Mouse (Mus musculus) thymus, postnatal 0 days (tissue): ENCODE measurements around the gene Lin28b. TPM values are rescaled to one million over a fixed set of nuclear protein-coding genes. Genes with fewer than 3 reads are reported as not detected.

Experiments used
- DNase-seq: peaks from one replicate; pipeline ENCODE4 v3.0.0-alpha.2; 2015; ENCODE audit warnings: low spot score
- polyA plus RNA-seq: library from polyadenylated mRNA; unstranded; fragments of >200 nt; fragmentation: Nextera tagmentation; extraction: Ambion mirVana; gene quantifications from 2 replicates; pipeline ENCODE4 v1.2.1, GENCODE M21; 2015

Lin28b gene
- polyA plus RNA-seq = 2.8 and 3.1 TPM in 2 replicates

- DNase-seq = peak; percentile 43
Measured at GRCm38 (mm10) chr10:45485761-45486602, at the start of gene Lin28b. Gene Lin28b (minus strand): TSS chr10:45486395.

DNA sequence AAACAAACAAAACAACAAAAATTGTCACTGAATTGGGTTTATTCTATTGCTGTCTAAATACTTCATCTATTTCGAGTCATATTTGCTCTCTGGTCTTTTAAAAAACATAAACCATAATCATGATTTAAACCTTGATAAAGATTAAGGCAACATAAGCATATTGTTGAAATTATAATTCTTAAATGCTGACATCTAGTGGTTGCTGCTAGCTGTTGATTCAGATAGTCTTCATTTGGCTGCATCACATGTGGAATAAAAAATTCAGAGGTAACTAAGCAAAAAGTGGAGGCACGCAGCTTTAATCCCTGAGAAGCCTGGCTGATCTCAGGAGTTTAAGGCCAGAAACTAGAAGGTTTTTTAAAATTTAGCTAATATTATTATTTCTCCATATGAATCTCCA, 25.6 kb upstream of the Lin28b start:
- no peak for DNase-seq

DNA sequence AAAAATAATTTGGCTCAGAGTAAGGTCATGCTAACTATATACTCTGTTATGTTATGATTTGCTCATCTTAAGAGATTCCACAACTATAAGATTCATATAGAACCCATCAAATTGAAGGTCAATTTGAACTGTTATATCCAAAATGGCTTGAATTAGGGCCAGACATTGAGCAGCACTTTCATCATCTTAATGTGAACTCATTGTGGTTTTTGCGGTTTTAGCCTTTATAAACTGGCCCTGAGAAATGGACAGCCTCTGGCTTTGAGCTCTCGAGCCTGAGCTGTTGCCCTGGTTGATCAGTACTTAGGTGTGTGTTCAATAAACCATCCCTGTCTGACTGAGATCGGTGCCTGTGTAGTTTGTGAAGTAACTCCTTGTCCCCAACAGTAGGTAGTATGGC, 24.5 kb upstream of the Lin28b start:
- DNase-seq = no peak

DNA sequence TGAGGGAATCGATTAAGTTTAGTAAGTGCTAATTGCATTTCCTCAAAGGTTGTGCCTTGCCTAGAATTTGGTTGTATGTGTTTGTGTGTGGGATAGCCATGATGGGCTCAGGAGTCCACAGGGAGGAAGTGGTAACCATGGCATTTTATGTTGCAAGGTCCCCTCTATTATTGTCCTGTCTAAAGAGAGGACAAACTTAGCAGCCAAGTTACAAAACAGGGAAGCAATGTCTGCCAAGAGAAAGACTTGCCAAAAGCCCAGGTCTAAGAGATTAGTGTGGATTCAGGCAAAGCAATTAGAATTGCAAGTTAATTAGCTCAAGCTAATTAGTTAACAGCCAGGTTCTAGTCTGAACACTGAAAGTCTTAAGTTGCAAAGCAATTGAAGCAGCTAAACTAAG, 14.1 kb upstream of the Lin28b start:
- no peak for DNase-seq

- no peak for DNase-seq
Measured at GRCm38 (mm10) chr10:45486603-45486946, 380 bp upstream of the Lin28b start.

DNA sequence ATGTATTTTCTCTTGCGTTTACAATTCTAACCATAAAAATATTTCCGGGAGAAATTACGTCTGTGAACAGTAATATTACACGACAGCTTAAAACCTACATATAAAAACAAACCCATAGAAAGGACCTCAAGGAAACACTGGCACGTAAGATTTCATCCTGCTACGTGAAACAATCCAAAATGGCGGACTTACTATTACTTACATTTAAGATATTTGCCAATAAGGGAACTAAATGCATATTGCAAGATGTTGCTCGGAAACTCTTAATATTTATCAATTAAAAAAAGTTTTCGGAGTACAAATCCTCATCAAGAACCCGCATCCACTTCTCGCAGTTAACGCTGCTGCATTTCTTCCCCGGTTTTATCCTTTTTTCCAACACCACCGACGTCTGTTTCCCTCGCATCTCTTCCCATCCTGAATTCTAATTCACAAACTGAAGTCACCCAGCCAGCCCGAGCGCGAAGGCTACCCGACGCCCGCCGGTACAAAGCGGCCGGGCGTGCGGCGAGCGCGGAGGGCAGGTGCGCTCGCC, 902 bp downstream of the Lin28b start:
- DNase-seq = no peak

GRCm38 (mm10) chr10:45483210-45483609, 3.0 kb downstream of the Lin28b start:
- DNase-seq = no peak

DNA sequence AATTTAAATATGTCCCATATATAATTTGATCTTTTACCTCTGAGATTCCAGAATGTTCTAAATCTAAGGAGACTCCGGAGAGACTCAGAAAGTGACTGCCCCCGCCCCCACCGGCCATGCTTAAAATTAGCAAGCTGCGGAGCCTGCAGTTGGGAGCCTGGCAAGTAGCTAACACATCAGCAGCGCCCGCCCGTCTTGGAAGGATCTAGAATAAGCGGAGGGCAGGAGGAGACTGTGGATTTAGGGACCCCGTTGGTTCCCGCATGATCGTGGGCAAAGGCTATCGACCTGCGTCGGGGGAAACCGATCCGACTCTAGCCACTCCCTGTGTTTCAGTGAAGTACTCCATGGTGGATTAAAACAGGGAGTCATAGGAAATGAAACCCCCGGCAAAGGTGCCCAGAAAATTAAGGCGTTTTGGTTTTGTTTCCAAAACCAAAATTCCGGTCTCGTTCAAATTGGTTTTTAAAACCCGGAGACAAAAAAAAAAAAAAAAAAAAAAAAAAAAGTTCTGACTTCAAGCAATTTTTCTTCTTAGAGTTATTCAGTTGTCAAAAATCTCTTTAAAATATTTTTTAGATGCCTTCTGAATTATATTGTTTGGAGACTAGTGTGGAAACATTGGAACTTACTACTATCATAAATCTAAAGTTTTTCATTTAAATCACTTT, 12.4 kb downstream of the Lin28b start:
- DNase-seq = no peak

GRCm38 (mm10) chr10:45473143-45473484, 13.1 kb downstream of the Lin28b start:
- DNase-seq = no peak

DNA sequence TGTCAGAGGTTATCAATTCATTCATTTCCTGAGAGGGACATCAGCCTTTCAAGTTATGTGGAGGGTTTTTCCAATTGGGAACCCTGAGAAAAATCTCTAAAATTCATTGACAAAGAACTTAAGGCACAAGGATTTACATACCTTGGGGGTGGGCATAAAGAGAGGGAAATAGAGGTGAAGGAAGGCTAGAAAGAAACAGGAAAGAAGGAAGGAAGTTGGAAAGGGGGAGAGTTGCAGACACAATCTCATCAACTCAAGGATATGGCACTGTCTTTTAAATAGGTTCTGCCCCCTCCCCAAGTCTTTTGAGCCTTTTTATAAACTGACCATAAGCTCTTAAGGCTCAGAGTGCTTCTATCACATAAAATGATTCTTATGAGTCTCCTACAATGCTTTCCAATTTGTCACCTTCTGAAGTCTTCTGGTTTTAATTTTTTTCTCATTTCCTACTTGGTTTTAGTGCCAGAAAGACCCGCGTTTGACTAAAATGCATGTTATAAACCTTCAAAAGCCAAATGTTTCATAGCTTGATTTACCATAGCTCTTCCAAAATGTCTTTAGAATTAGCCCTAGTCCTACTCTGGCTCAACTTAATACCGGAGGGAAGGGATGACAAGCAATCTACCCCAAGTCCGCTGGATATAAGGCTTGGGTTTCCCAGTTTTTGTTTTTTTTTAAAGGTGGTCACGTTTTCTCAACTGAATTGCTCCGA, 13.6 kb downstream of the Lin28b start:
- no peak for DNase-seq

- DNase-seq = no peak
Measured at GRCm38 (mm10) chr10:45471321-45471720, 14.9 kb downstream of the Lin28b start.

GRCm38 (mm10) chr10:45470079-45470739, 16.0 kb downstream of the Lin28b start:
- DNase-seq = peak; percentile 27

DNA sequence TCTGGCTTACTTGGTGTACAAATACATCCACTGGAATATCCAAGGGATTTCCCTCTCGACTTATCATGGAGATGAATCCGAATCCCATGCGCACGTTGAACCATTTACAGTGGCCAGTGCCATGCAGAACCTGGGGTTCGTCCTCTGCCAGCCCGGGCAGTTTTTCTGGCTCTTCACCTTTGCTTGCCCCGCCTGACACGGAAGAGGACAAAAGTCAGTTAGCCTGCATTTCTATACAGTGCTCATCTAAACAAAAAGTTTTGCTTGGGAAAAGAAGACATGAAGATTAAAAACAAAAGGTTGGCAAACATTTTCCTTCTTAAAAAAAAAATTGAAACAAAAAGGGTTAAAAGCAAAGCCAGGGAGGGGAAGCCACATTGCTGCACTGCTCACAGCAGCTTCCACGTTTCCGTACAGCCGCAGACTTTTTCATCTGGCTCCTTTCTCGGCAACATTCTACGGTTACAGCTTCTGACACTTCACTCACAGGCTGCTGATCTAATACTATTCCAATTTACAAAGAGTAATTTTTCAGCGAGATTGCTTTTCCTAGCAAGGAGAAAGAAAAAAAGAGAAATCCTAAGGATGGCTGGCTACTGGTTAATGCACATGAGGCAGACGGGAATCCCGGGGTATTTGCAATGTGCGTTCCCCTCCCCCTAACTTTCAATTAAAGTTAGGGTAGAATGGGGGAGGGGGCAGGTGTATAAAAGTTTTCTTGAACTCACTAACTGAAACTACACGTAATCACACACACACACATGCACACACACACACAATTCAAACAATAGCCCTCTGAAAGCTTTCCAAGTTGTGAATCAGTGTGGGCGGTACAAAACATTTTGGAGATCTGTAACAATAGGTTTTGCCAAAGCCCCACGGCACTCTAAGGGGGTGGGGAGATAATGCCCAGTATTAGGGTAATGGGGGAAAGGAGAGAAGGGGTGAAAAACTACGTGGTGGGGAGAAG, 16.9 kb downstream of the Lin28b start:
- peak; percentile 51 for DNase-seq

DNA sequence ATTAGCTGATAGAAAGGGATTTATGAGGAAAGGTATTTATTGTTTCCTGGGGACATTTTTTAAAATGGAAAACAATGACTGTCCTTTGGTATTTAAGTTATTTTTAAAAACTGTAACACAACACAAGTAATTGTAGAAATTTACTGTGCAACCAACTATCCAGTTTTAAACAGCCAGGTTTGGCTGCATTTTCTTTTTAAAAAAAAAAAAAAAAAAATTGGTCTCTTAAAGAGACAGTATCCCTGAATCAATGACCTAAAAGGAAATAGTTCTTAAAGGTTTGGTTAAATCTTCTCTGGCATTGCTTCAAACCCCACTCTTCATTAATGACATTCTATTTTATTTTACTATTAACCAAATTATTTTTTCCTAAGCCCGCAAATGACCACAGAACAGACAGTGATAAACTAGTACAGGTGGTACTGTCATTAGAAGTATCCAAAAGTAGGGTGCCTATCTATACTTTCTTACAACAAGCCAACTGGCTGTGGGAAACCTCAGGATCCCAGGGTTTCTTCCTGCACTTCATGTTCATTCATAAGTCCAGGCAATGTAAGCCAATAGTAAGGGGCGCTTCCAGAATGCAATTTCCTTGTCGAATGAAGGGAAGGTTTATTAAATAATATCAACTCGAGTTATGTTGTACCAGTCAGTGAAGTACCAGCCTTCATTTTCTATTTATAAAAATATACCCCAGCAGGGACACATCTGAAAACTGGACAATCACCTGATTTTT, 17.8 kb downstream of the Lin28b start:
- no peak for DNase-seq

GRCm38 (mm10) chr10:45458637-45459036, 27.6 kb downstream of the Lin28b start:
- no peak for DNase-seq

DNA sequence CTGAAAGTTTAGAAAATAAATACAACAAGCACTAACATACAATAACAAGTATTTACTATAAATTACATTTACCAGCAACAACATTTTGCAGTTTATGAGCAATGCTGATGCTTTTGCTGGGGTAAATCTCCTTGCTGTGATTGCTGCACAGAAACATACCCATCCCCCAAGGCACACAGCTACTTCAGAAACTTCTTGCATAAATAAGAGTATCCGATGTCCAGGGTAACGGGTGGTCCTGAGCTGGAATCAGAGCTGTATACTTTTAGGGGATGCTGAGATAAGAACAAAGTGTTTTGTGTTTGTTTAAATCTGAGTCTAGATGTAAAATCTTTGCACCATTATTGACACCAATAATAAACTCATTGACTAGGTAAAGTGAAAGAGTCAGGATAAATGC, 28.1 kb downstream of the Lin28b start:
- DNase-seq = no peak

GRCm38 (mm10) chr10:45446625-45447024, 39.6 kb downstream of the Lin28b start:
- DNase-seq = no peak

DNA sequence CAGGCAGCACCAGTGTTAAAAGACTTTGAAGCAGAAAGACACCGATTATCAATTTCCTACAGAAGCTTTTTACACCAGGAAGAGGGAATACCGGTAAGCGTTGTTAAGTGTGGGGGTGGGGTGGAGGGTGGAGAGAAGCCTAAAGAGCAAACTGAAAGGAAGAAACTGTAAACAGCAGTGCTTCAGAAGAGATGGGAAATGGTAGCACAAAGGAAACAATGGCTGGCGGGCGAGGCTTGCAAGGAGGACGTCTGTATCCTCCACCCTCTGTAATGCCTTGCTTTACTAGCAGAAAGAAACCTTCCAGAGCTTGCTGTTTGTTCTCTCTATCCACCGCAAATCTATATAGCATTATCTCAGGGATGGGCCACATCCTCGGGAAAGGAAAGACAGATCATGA, 40.0 kb downstream of the Lin28b start:
- DNase-seq = peak; percentile 5

GRCm38 (mm10) chr10:45422372-45422771, 63.8 kb downstream of the Lin28b start:
- no peak for DNase-seq

- DNase-seq = no peak
Measured at GRCm38 (mm10) chr10:45412144-45412543, 74.1 kb downstream of the Lin28b start.
